ENCODE assay signal across 8 mouse cellular contexts in the genomic region with DNA sequence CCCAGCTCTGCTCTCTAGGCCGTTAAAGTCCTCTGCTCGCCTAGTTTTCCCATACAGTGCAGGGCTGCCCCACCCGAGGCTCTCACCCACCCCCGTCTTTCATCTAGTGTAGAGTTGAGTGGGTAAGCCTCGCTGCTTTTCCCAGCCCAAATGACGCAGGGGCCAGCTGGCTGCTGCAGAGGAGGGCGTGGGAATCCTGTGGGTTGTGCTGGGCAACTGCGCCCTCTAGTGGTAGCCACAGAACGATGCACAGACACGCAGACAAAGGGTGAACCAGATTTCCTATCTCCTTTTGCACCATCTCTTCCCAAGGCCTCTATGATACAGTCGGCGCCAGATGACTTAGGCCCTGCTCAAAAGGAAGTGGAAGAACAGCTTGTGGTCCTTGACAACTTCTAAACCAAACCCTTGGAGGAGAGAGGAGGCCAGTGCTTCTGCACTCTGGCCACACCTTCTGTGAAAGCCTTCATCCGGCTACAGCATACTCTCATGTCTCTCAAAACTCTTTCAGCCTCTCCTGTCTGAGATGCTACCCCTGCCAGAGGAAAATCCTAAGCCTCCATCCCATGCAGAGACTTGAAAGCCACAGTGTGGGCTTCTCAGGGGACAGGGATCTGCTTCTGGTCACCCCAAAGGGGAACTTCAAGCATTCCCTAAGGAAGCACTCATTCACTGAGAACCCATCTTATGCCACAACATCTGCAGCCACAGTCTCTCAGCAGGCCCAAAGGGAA. TPM values are rescaled to one million over a fixed set of nuclear protein-coding genes. Genes with fewer than 3 reads are reported as not detected.
A peak's percentile ranks its signal among the peaks of the same experiment; 100 is the strongest.
DNase-seq lines count a peak whose midpoint lies in the region; ATAC-seq and TF ChIP-seq lines count a peak whose summit lies in the region.

No protein-coding gene starts in this region.

- peak; percentile 51 for TF ChIP-seq CTCF in bone marrow macrophage, adult 2 months (IDR thresholded peaks at IDR 0.05; ENCODE audit: low read depth, low read length)
- peak; percentile 98 for TF ChIP-seq CTCF in embryonic fibroblast, embryonic 13.5 days (IDR thresholded peaks at IDR 0.05; ENCODE audit: borderline replicate concordance, insufficient read depth, low read length)

- H3K9ac ChIP-seq in heart, embryonic 11.5 days (ENCODE audit: low read depth, low read length): no peak overlapping the region
- H3K9ac ChIP-seq in kidney, embryonic 15.5 days: no peak overlapping the region

- H3K9me3 ChIP-seq in heart, embryonic 11.5 days (replicated peaks; ENCODE audit: control insufficient read depth, low read length): no peaks in the 10 kb centered on the region
- H3K9me3 ChIP-seq in kidney, embryonic 15.5 days (replicated peaks): no peaks in the 10 kb centered on the region

- no peaks in the 10 kb centered on the region for H3K27me3 ChIP-seq in heart, embryonic 11.5 days (ENCODE audit: control insufficient read depth, insufficient read depth, low read length)
- H3K27me3 ChIP-seq in kidney, embryonic 15.5 days: no peaks in the 10 kb centered on the region
- H3K27me3 ChIP-seq in splenic B cell, adult 2 months (ENCODE audit: control insufficient read depth, insufficient read depth, low read length, poor library complexity, severe bottlenecking): no peaks in the 10 kb centered on the region

- no peak for TF ChIP-seq POLR2A in bone marrow macrophage, adult 2 months (IDR thresholded peaks at IDR 0.05; ENCODE audit: borderline replicate concordance, low read depth, low read length)
- TF ChIP-seq POLR2A in embryonic fibroblast, embryonic 13.5 days (IDR thresholded peaks at IDR 0.05; ENCODE audit: low read depth, low read length): no peak

- H3K4me1 ChIP-seq in bone marrow macrophage, adult 2 months (ENCODE audit: control insufficient read depth, insufficient read depth, low read length): peaks cover 30% of the 10 kb centered on the region
- peaks cover 19% of the 10 kb centered on the region for H3K4me1 ChIP-seq in embryonic fibroblast, embryonic 13.5 days (ENCODE audit: control insufficient read depth, insufficient read depth, low read length)
- peaks cover 38% of the 10 kb centered on the region for H3K4me1 ChIP-seq in heart, embryonic 11.5 days (ENCODE audit: control insufficient read depth, insufficient read depth, low read length)
- H3K4me1 ChIP-seq in kidney, embryonic 15.5 days: peaks cover 57% of the 10 kb centered on the region

- H3K4me2 ChIP-seq in heart, embryonic 11.5 days: peak overlapping the region; percentile 36
- H3K4me2 ChIP-seq in kidney, embryonic 15.5 days: peak overlapping the region; percentile 45

- DNase-seq in B cell, adult 2 months: peak; percentile 73 to 74
- DNase-seq in liver: peak; percentile 70
- DNase-seq in splenic B cell, adult 2 months (ENCODE audit: low read depth, low spot score): peak; percentile 76

- no peaks in the 10 kb centered on the region for H3K36me3 ChIP-seq in heart, embryonic 11.5 days (ENCODE audit: control insufficient read depth, insufficient read depth, low read length)
- no peaks in the 10 kb centered on the region for H3K36me3 ChIP-seq in kidney, embryonic 15.5 days
- no peaks in the 10 kb centered on the region for H3K36me3 ChIP-seq in splenic B cell, adult 2 months (ENCODE audit: control insufficient read depth, insufficient read depth, low read length, poor library complexity, severe bottlenecking)

- H3K4me3 ChIP-seq in bone marrow macrophage, adult 2 months (ENCODE audit: insufficient read depth, low read length): peak overlapping the region; percentile 12; the same call in 1 of the 2 replicates
- H3K4me3 ChIP-seq in embryonic fibroblast, embryonic 13.5 days (ENCODE audit: insufficient read depth, low read length): no peak overlapping the region
- no peak overlapping the region for H3K4me3 ChIP-seq in heart, embryonic 11.5 days (ENCODE audit: low read depth, low read length)
- H3K4me3 ChIP-seq in kidney, embryonic 15.5 days (replicated peaks): no peak overlapping the region

- H3K27ac ChIP-seq in bone marrow macrophage, adult 2 months (ENCODE audit: insufficient read depth, low read depth, low read length): peak overlapping the region; percentile 86
- no peak overlapping the region for H3K27ac ChIP-seq in embryonic fibroblast, embryonic 13.5 days (ENCODE audit: insufficient read depth, low read length)
- H3K27ac ChIP-seq in heart, embryonic 11.5 days (ENCODE audit: low read depth, low read length): no peak overlapping the region
- H3K27ac ChIP-seq in kidney, embryonic 15.5 days: peak overlapping the region; percentile 42; the same call in 1 of the 2 replicates

- 9% methylated on average over 13 of the region's 13 CpGs for WGBS in heart, embryonic 11.5 days (ENCODE audit: insufficient replicate concordance)
- 11% methylated on average over 13 of the region's 13 CpGs for WGBS in kidney, embryonic 15.5 days

- ATAC-seq in heart, embryonic 11.5 days (replicated peaks; ENCODE audit: insufficient number of reproducible peaks, low FRiP score, low TSS enrichment): peak; percentile 32
- ATAC-seq in kidney, embryonic 15.5 days (replicated peaks; ENCODE audit: low FRiP score): peak; percentile 65
- ATAC-seq in monocyte, adult 5-6 weeks (replicated peaks; ENCODE audit: insufficient number of reproducible peaks, low FRiP score, low TSS enrichment, poor library complexity, severe bottlenecking): peak; percentile 77

RNA-seq across cellular contexts. Expression of gene Csrp1, which starts 49.3 kb away (rescaled TPM):
- 70.9 and 80.8 TPM in 2 replicates for polyA plus RNA-seq in bone marrow macrophage, adult 2 months (2012; ENCODE audit: insufficient read depth, insufficient read length, missing spikeins)
- polyA plus RNA-seq in embryonic fibroblast, embryonic 13.5 days (2011; ENCODE audit: insufficient read length, low read depth, missing spikeins): 453 and 629 TPM in 2 replicates
- 183 and 209 TPM in 2 replicates for polyA plus RNA-seq in heart, embryonic 11.5 days (2014; fragmentation: Nextera tagmentation; extraction: Ambion mirVana)
- 119 and 137 TPM in 2 replicates for polyA plus RNA-seq in kidney, embryonic 15.5 days (2015; fragmentation: Nextera tagmentation; extraction: Ambion mirVana)
- 25.1 to 38.6 TPM (median 32.4 TPM) in 3 replicates for total RNA-seq in monocyte, adult 5-6 weeks (2017)

Comparison
In these comparisons a context has a peak if more than half of its experiments do, and no peak if none do; other contexts are left out.
1. H3K27ac ChIP-seq: peak in bone marrow macrophage, adult 2 months (single experiment) and kidney, embryonic 15.5 days (single experiment); none in embryonic fibroblast, embryonic 13.5 days (single experiment) and heart, embryonic 11.5 days (single experiment).
2. Peak in every context shown above with its lines, with median percentiles within 50 percentile points of each other: DNase-seq and ATAC-seq.